Mouse (Mus musculus) retina, adult 2 months (tissue): ENCODE measurements around the gene Cd3eap.

Experiments used
- DNase-seq: peaks from one replicate; pipeline ENCODE4 v3.0.0-alpha.2; 2012; ENCODE audit warnings: low read depth, low spot score

Gene Cd3eap

DNA sequence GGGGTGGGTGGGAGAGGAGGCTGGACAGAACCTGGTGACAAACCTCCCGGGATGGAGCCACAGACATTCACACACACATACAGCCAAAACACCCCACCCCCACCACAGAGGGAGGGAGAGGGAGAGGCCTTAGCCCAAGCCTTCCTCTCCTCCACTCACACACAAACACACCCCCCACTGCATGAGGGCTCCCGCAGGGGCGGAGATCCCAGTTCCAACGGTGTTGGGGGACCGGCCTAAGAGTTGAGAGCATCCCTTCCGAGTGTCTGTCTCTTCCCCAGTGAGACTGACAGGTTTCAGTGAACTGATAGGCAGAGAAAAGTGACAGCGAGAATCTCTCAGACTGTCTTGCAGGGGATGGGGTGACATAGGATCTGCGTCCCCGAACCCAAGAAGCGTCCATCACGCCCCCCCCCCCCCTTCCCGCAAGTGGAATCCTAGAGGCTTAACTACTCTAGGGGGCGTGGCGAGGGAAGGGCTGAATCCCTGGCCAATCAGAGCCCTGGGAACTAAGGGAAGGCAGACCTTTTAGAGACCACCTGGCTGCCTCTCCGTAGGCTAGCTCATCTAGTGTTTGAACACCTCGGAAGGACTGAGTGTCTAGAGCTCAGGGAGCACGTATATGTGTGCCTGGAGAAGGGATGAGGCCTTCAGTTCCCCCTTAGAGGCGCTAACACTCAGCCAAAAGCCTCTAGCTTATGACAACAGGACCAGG, 51.4 kb downstream of the Cd3eap start:
- peak; percentile 69 for DNase-seq

DNA sequence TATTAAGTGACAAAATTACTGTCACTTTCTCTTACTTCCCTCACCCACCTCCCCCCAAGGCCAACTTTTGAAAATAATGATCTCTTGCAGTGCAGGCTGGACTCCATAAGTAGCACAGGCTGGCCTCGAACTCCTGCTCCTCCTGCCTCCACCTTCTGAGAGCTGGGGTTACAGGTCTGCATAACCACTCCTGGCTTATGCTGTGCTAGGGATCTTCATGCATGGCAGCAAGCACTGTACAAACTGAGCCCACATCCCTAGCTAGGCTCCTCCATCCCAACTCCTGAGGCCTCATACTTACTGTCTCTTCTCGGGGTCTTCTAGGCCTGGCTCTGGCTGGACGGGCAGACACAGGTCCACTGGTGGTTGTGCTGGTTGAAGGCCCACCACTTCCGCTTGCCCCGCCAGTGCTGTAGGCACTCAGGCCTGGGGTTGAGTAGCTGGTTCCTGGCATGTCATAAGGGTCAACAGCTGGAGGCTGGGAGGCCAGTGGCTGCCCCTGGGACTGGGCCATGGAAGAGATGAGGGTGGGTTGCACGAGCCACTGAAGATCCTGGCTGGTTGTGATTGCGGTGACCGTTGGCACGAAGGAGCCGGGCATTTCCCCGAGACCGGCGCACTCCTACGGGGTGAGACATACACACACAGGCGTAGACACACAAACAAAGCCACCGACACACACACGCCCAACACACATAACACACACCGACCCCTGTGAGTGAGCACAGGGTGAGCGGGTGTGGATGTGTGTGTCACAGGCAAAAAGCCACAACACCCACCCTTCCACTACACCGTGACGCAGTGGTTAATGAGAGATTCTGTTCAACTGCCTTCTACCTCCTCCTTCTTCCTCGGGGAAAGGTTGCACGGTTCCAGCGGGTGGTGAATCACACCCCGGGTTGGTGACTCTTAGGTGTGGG, 52.2 kb downstream of the Cd3eap start:
- DNase-seq = no peak
